Mouse (Mus musculus) G1E (cell line): ENCODE results near the gene St5. TPM values are rescaled to one million over a fixed set of nuclear protein-coding genes. Genes with fewer than 3 reads are reported as not detected.

Source experiments
- ATAC-seq: 2 replicates; pipeline ENCODE4 v1.8.0; 2016; ENCODE audit warnings: mild to moderate bottlenecking; ENCODE audit not compliant: insufficient number of reproducible peaks, poor library complexity, low FRiP score, severe bottlenecking; ENCODE audit errors: extremely low read depth
- DNase-seq: peaks from one replicate; pipeline ENCODE4 v3.0.0; 2012; ENCODE audit warnings: low spot score
- H3K27me3 ChIP-seq: 2 replicates; pipeline ENCODE4 v1.6.1; 2012; ENCODE audit warnings: mild to moderate bottlenecking, low read length, inconsistent platforms; ENCODE audit not compliant: insufficient read depth
- H3K36me3 ChIP-seq: replicated peaks from 2 replicates; pipeline ENCODE3; 2012; ENCODE audit warnings: mild to moderate bottlenecking, inconsistent platforms
- H3K4me1 ChIP-seq: 2 replicates; pipeline ENCODE4 v1.6.1; 2012; ENCODE audit warnings: low read depth, low read length, inconsistent platforms, mixed read lengths; ENCODE audit not compliant: insufficient read depth
- H3K4me3 ChIP-seq: 2 replicates; pipeline ENCODE4 v1.5.1; 2012; ENCODE audit warnings: low read depth, mild to moderate bottlenecking, inconsistent platforms, low read length, moderate library complexity, mixed read lengths
- H3K9me3 ChIP-seq: replicated peaks from 2 replicates; pipeline ENCODE4 v1.6.1; 2012; ENCODE audit warnings: inconsistent platforms
- CTCF ChIP-seq: IDR thresholded peaks from 2 replicates; pipeline ENCODE4 v1.5.1; 2012; ENCODE audit warnings: low read depth, low read length, inconsistent platforms, mixed read lengths
- GATA1 ChIP-seq: IDR thresholded peaks from 2 replicates; pipeline ENCODE4 v1.6.1; 2012; ENCODE audit warnings: borderline replicate concordance, low read length, inconsistent platforms, mixed read lengths
- GATA2 ChIP-seq: IDR thresholded peaks from 2 replicates; pipeline ENCODE4 v1.6.1; 2012; ENCODE audit warnings: low read depth, low read length, inconsistent platforms, borderline replicate concordance
- POLR2AphosphoS5 ChIP-seq: IDR thresholded peaks from 2 replicates; pipeline ENCODE4 v1.6.1; 2012; ENCODE audit warnings: low read depth, low read length, inconsistent platforms; ENCODE audit not compliant: insufficient replicate concordance
- TAL1 ChIP-seq: conservative IDR thresholded peaks from 2 replicates; pipeline ENCODE4 v1.6.1; 2012; ENCODE audit warnings: low read depth, low read length, inconsistent platforms, mixed read lengths
- polyA plus RNA-seq: library from polyadenylated mRNA; stranded (reverse); fragments of >175 nt; gene quantifications from 2 replicates; pipeline ENCODE4 v1.2.3, GENCODE M21; 2012
- total RNA-seq, 2 experiments: library from RNA; stranded (forward) in 1 of 2; stranded (reverse) in 1 of 2; fragments of 200-1000 nt in 1 of 2; fragments of >200 nt in 1 of 2; fragmentation: Nextera tagmentation in 1 of 2; gene quantifications; 2 replicates each; pipeline ENCODE4 v1.2.3; 2014 to 2017

Gene St5
- total and polyA plus RNA-seq, 3 experiments = 0.07 to 39.5 (median 0.49) TPM

GRCm38 (mm10) chr7:109507119-109507518, 196.3 kb downstream of the St5 start:
- TF ChIP-seq GATA1 (no peak), GATA2 (no peak)
- Histone ChIP-seq H3K4me1 (peaks cover 41% of the 10 kb centered on the region), H3K27me3 (no peaks in the 10 kb centered on the region; the same call in 1 of the 2 replicates), H3K9me3 (no peaks in the 10 kb centered on the region), H3K36me3 (no peaks in the 10 kb centered on the region), H3K4me3 (no peak overlapping the region)
- ATAC-seq (no peak), DNase-seq (no peak)

- H3K4me1 ChIP-seq = no peaks in the 10 kb centered on the region
- ATAC-seq (no peak), DNase-seq (no peak)
- no peak for TF ChIP-seq POLR2AphosphoS5
- TF ChIP-seq TAL1 = no peak
- no peak for TF ChIP-seq GATA1
- no peak for TF ChIP-seq GATA2
- no peak for TF ChIP-seq CTCF
- no peaks in the 10 kb centered on the region for H3K36me3 ChIP-seq
- no peaks in the 10 kb centered on the region for H3K9me3 ChIP-seq
- peaks cover 35% of the 10 kb centered on the region for H3K27me3 ChIP-seq
- no peak overlapping the region for H3K4me3 ChIP-seq
Observed at GRCm38 (mm10) chr7:109497507-109497906, 205.9 kb downstream of the St5 start.

GRCm38 (mm10) chr7:109493319-109494316, 209.8 kb downstream of the St5 start:
- TF ChIP-seq CTCF (no peak), GATA2 (no peak), POLR2AphosphoS5 (no peak), GATA1 (no peak), TAL1 (no peak)
- H3K4me1 ChIP-seq = no peaks in the 10 kb centered on the region
- no peak for ATAC-seq

GRCm38 (mm10) chr7:109492616-109493318, 210.6 kb downstream of the St5 start:
- no peak for ATAC-seq
- Histone ChIP-seq H3K36me3 (no peaks in the 10 kb centered on the region), H3K4me1 (no peaks in the 10 kb centered on the region), H3K27me3 (peaks cover 48% of the 10 kb centered on the region), H3K4me3 (no peak overlapping the region), H3K9me3 (no peaks in the 10 kb centered on the region)
- TF ChIP-seq GATA2 = no peak
- DNase-seq = no peak

More at GRCm38 (mm10) chr7:109493319-109494316, 209.8 kb downstream of the St5 start:
- no peak overlapping the region for H3K4me3 ChIP-seq
- H3K27me3 ChIP-seq = peaks cover 50% of the 10 kb centered on the region
- no peak for DNase-seq
- no peaks in the 10 kb centered on the region for H3K9me3 ChIP-seq
- H3K36me3 ChIP-seq = no peaks in the 10 kb centered on the region

- TF ChIP-seq GATA1 (no peak), CTCF (no peak), POLR2AphosphoS5 (no peak), GATA2 (no peak), TAL1 (no peak)
- Histone ChIP-seq H3K9me3 (no peaks in the 10 kb centered on the region), H3K4me1 (no peaks in the 10 kb centered on the region), H3K27me3 (peaks cover 24% of the 10 kb centered on the region), H3K4me3 (no peak overlapping the region), H3K36me3 (no peaks in the 10 kb centered on the region)
- ATAC-seq = no peak
- no peak for DNase-seq
Observed at GRCm38 (mm10) chr7:109484221-109484620, 219.2 kb downstream of the St5 start.

- Histone ChIP-seq H3K9me3 (no peaks in the 10 kb centered on the region), H3K4me3 (no peak overlapping the region), H3K27me3 (peaks cover 22% of the 10 kb centered on the region), H3K4me1 (no peaks in the 10 kb centered on the region), H3K36me3 (no peaks in the 10 kb centered on the region)
- TF ChIP-seq GATA2 (no peak), CTCF (no peak), GATA1 (no peak), TAL1 (no peak), POLR2AphosphoS5 (no peak)
- DNase-seq (no peak), ATAC-seq (no peak)
Observed at GRCm38 (mm10) chr7:109480765-109481197, 222.6 kb downstream of the St5 start.
